Mouse (Mus musculus) lung, postnatal 0 days (tissue): Measurements from ENCODE around the gene Adgrl3. TPM values are rescaled to one million over a fixed set of nuclear protein-coding genes. Genes with fewer than 3 reads are reported as not detected.
A peak's percentile ranks its signal among the peaks of the same experiment; 100 is the strongest.

Source experiments
- ATAC-seq: fragments of 200-750 bp; cut with Nextera tagmentation; 2 replicates; pipeline ENCODE4 v1.8.0; 2017; ENCODE audit warnings: moderate library complexity
- DNase-seq: peaks from one replicate; pipeline ENCODE4 v3.0.0-alpha.2; 2016; ENCODE audit warnings: low spot score
- H3K27ac ChIP-seq: fragments of 300-500 bp; sonication (generic); 2 replicates; pipeline ENCODE4 v1.5.1; 2014; ENCODE audit warnings: antibody characterized with exemption, mild to moderate bottlenecking, low read length, mixed read lengths
- H3K27me3 ChIP-seq: fragments of 300-500 bp; sonication (generic); replicated peaks from 2 replicates; pipeline ENCODE4 v1.6.1; 2014; ENCODE audit warnings: low read length, mixed read lengths; ENCODE audit not compliant: insufficient read depth
- H3K36me3 ChIP-seq: fragments of 300-500 bp; sonication (generic); 2 replicates; pipeline ENCODE4 v1.6.1; 2014; ENCODE audit warnings: low read length, mixed read lengths; ENCODE audit not compliant: insufficient read depth
- H3K4me1 ChIP-seq: fragments of 300-500 bp; sonication (generic); 2 replicates; pipeline ENCODE4 v1.6.1; 2014; ENCODE audit warnings: antibody characterized with exemption, low read depth, low read length, mixed read lengths; ENCODE audit not compliant: insufficient read depth
- H3K4me2 ChIP-seq: fragments of 300-500 bp; sonication (generic); replicated peaks from 2 replicates; pipeline ENCODE4 v1.6.1; 2014; ENCODE audit warnings: low read depth, mild to moderate bottlenecking, low read length, moderate library complexity, mixed read lengths
- H3K4me3 ChIP-seq: fragments of 300-500 bp; sonication (generic); 2 replicates; pipeline ENCODE4 v1.5.1; 2014; ENCODE audit warnings: low read depth, low read length
- H3K9ac ChIP-seq: fragments of 300-500 bp; sonication (generic); replicated peaks from 2 replicates; pipeline ENCODE4 v1.6.1; 2014; ENCODE audit warnings: low read depth, mild to moderate bottlenecking
- H3K9me3 ChIP-seq: fragments of 300-500 bp; sonication (generic); 2 replicates; pipeline ENCODE4 v1.6.1; 2016; ENCODE audit warnings: low read length, mixed read lengths
- CTCF ChIP-seq: IDR thresholded peaks from 2 replicates; pipeline ENCODE4 v1.5.1; 2016; ENCODE audit warnings: antibody characterized with exemption, mild to moderate bottlenecking
- EP300 ChIP-seq: IDR thresholded peaks from 2 replicates; pipeline ENCODE4 v1.6.1; 2016; ENCODE audit warnings: antibody characterized with exemption, mild to moderate bottlenecking, control low read depth
- WGBS: fragments of 180-500 bp; shearing (Covaris S2); extraction: QIAGEN DNeasy Blood & Tissue Kit; methylation state at CpG from one replicate; pipeline ENCODE4 v1.1.7; 2014; 5-methylcytosine and 5-hydroxymethylcytosine counted together
- polyA plus RNA-seq: library from polyadenylated mRNA; unstranded; fragments of >200 nt; fragmentation: Nextera tagmentation; extraction: Ambion mirVana; gene quantifications from 2 replicates; pipeline ENCODE4 v1.2.1, GENCODE M21; 2015

The Adgrl3 gene
- polyA plus RNA-seq, 1 experiment from 2014 or later = 13.5 TPM

DNA sequence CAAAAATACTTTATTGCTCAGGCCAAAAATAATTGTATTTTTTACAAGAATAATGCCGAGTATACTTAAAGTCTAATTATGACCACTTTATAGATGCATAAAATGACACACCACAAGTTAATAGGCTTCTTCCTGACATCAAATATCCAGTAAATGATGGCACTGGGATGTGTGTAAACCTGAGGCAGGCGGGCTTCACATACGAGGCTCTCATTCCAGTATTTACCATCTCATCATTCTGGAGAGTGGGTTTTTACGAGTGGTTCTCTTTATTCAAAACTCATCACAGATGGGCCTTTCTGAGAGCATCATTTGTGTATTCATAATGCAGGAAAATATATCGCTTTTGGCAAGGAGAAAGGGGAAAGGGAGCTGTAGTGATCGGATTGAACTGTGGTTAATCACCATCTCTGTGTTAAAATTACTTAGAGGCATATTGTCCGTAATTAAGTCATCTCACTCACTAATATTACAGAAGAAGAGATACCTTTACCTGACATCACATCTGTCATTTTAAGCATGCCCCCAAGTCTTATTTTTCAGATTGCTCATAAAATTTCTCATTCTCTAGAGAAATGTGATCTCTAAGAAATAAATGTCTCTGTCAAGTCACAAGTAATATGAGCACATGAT, 737.3 kb downstream of the Adgrl3 start:
- 79% methylated on average over 7 of the region's 7 CpGs for WGBS
- TF ChIP-seq CTCF = no peak
- TF ChIP-seq EP300 = no peak
- no peak for ATAC-seq

DNA sequence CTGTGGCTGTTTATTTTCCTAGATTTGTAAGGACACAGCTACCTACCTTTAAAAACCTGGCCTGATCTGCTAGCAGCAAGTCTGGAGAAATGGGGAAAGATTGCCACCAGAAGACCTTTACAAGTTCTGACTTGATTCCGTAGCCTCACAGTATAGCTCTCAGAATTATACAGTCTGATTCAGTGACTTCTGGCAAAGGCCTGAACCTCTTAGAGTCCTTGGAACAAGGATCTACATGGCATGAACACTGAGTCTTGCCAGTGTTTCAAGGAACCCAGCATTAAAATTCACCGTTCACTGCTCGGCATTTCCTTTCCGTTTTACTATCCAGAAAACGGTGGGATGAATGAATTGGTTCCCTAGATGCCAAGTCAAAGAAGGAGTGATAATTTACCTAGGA, 756.3 kb downstream of the Adgrl3 start:
- DNase-seq (no peak), ATAC-seq (no peak)
- Histone ChIP-seq H3K27ac (no peak overlapping the region), H3K9ac (no peak overlapping the region), H3K4me1 (no peaks in the 10 kb centered on the region), H3K27me3 (no peaks in the 10 kb centered on the region), H3K4me2 (no peak overlapping the region), H3K4me3 (no peak overlapping the region), H3K9me3 (no peaks in the 10 kb centered on the region), H3K36me3 (no peaks in the 10 kb centered on the region)
- no peak for TF ChIP-seq EP300
- TF ChIP-seq CTCF = no peak
- WGBS = 91% methylated on average over 5 of the region's 5 CpGs

More for the DNA sequence above, 737.3 kb downstream of the Adgrl3 start:
- no peaks in the 10 kb centered on the region for H3K4me1 ChIP-seq
- no peaks in the 10 kb centered on the region for H3K36me3 ChIP-seq
- no peak overlapping the region for H3K27ac ChIP-seq
- H3K4me3 ChIP-seq = no peak overlapping the region
- no peak overlapping the region for H3K9ac ChIP-seq
- H3K27me3 ChIP-seq = no peaks in the 10 kb centered on the region
- H3K9me3 ChIP-seq = no peaks in the 10 kb centered on the region
- no peak for DNase-seq
- no peak overlapping the region for H3K4me2 ChIP-seq

DNA sequence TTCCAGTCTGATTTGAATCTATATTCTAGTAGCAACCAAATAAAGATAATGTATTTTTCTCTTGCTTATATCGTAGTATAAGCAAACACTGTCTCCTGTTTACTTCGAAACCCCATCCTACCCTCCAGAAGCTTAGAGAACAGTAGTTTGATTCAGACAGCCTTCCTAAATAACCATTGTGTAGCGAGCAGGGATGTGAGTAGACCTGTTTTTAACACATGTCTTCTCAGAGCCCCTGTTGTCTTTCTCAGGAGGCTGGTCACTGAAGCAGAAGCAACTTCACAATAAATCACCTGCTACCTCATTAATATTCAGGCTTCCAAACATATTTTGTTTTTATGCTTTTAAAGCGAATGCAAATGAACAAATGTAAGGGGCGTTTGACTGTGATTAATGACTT, 756.8 kb downstream of the Adgrl3 start:
- DNase-seq = no peak
- Histone ChIP-seq H3K27ac (no peak overlapping the region), H3K9ac (no peak overlapping the region), H3K9me3 (no peaks in the 10 kb centered on the region), H3K36me3 (no peaks in the 10 kb centered on the region), H3K4me1 (no peaks in the 10 kb centered on the region), H3K27me3 (no peaks in the 10 kb centered on the region), H3K4me3 (no peak overlapping the region), H3K4me2 (no peak overlapping the region)
- WGBS = 75% methylated on average over 5 of the region's 5 CpGs
- no peak for TF ChIP-seq CTCF
- TF ChIP-seq EP300 = no peak
- ATAC-seq = no peak

DNA sequence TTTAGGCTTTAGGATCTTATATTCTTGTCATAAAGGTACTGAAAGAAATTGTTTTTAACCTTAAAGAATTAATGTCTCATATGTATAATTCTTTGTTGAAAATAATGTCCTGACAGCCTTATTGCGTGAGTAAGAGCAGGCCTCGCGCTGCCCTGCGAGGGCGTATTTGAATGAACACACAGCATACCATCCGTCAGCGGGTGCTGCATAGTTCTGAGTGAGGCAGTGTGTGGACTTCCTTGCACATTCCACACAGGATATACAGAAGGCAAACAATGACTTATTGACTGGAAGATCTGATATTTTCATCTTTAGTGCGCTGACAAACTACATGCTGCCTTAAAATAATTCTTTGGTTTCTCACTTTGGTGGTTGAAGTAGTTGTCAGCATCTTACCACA, 764.8 kb downstream of the Adgrl3 start:
- no peak overlapping the region for H3K27ac ChIP-seq
- no peaks in the 10 kb centered on the region for H3K4me1 ChIP-seq
- H3K27me3 ChIP-seq = no peaks in the 10 kb centered on the region
- H3K36me3 ChIP-seq = no peaks in the 10 kb centered on the region
- WGBS = 47% methylated on average over 8 of the region's 8 CpGs
- no peak overlapping the region for H3K9ac ChIP-seq
- H3K9me3 ChIP-seq = no peaks in the 10 kb centered on the region
- H3K4me3 ChIP-seq = no peak overlapping the region
- DNase-seq (peak; percentile 17), ATAC-seq (no peak)
- no peak overlapping the region for H3K4me2 ChIP-seq
- no peak for TF ChIP-seq CTCF
- no peak for TF ChIP-seq EP300

DNA sequence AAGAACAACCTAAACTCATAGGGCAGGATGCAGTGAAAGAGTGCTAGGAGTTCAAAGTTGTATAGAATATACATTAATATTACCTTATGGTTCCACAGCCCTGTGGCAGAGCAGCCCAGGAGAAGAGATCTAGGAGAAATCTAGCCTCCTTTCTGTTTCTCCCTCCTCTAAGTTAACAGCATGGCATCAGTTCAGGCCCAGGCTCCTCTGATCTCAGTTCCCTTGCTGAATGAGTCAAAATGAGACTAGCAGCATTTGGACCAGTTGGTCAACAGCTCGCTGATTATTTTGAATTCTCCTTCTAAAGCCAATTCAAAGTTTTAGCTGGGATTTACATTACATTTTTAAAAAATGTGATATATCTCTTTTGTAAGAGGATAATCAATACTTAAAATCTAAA, 770.8 kb downstream of the Adgrl3 start:
- ATAC-seq = no peak
- no peak overlapping the region for H3K4me3 ChIP-seq

DNA sequence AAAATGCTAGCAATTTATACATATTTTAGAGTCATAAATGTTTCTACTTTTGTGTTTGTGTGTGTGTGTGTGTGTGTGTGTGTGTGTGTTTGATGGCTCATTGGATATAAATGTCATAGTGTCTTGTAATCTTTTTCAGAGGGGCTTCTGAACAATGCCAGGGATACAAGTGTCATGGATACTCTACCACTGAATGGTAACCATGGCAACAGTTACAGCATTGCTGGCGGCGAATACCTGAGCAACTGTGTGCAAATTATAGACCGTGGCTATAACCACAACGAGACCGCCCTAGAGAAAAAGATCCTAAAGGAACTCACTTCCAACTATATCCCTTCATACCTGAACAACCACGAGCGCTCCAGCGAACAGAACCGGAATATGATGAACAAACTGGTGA, 774.2 kb downstream of the Adgrl3 start:
- no peak for ATAC-seq

More for the DNA sequence above, 770.8 kb downstream of the Adgrl3 start:
- WGBS = 81% methylated on average over 1 of the region's 1 CpGs
- no peak overlapping the region for H3K9ac ChIP-seq
- H3K27me3 ChIP-seq = no peaks in the 10 kb centered on the region
- H3K27ac ChIP-seq = no peak overlapping the region
- DNase-seq = no peak
- no peaks in the 10 kb centered on the region for H3K9me3 ChIP-seq
- no peaks in the 10 kb centered on the region for H3K4me1 ChIP-seq
- TF ChIP-seq CTCF (no peak), EP300 (no peak)
- no peak overlapping the region for H3K4me2 ChIP-seq
- no peaks in the 10 kb centered on the region for H3K36me3 ChIP-seq

DNA sequence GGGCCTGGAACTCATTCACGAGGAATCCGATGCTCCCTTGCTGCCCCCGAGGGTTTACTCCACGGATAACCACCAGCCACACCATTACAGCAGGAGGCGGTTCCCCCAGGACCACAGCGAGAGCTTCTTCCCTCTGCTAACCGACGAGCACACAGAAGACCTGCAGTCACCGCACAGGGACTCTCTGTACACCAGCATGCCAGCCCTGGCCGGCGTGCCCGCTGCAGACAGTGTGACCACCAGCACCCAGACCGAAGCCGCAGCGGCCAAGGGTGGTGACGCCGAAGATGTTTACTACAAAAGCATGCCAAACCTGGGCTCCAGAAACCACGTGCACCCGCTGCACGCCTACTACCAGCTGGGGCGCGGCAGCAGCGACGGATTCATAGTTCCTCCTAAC, 774.7 kb downstream of the Adgrl3 start:
- Histone ChIP-seq H3K4me3 (no peak overlapping the region), H3K9ac (no peak overlapping the region), H3K36me3 (no peaks in the 10 kb centered on the region), H3K4me1 (no peaks in the 10 kb centered on the region), H3K27me3 (no peaks in the 10 kb centered on the region), H3K9me3 (no peaks in the 10 kb centered on the region), H3K4me2 (no peak overlapping the region), H3K27ac (no peak overlapping the region)
- no peak for ATAC-seq
- TF ChIP-seq CTCF (no peak), EP300 (no peak)
- no peak for DNase-seq
- 90% methylated on average over 24 of the region's 24 CpGs for WGBS

More for the DNA sequence above, 774.2 kb downstream of the Adgrl3 start:
- no peaks in the 10 kb centered on the region for H3K36me3 ChIP-seq
- TF ChIP-seq CTCF (no peak), EP300 (no peak)
- 91% methylated on average over 9 of the region's 9 CpGs for WGBS
- no peaks in the 10 kb centered on the region for H3K9me3 ChIP-seq
- no peak overlapping the region for H3K27ac ChIP-seq
- H3K4me1 ChIP-seq = no peaks in the 10 kb centered on the region
- no peak overlapping the region for H3K4me2 ChIP-seq
- no peak overlapping the region for H3K4me3 ChIP-seq
- H3K27me3 ChIP-seq = no peaks in the 10 kb centered on the region
- DNase-seq = no peak
- H3K9ac ChIP-seq = no peak overlapping the region
